Mouse (Mus musculus) myocyte (in vitro differentiated cells): ENCODE results near the gene Dnmt3b. TPM values are rescaled to one million over a fixed set of nuclear protein-coding genes. Genes with fewer than 3 reads are reported as not detected.
"Not testable (repeated sequence)": the region's sequence is repeated elsewhere in the genome, so short reads cannot be mapped to it uniquely, and the experiment has no call there.

Source experiments
- H3K27me3 ChIP-seq: one replicate; pipeline ENCODE4 v1.6.1; 2011; ENCODE audit not compliant: control insufficient read depth, insufficient read depth, insufficient read length
- H3K36me3 ChIP-seq: one replicate; pipeline ENCODE4 v1.6.1; 2011; ENCODE audit not compliant: control insufficient read depth, insufficient read depth
- H3K4me2 ChIP-seq: one replicate; pipeline ENCODE4 v1.6.1; 2011; ENCODE audit warnings: low read depth, control low read depth
- H3K4me3 ChIP-seq: one replicate; pipeline ENCODE4 v1.5.1; 2011; ENCODE audit warnings: mild to moderate bottlenecking, control low read depth, moderate library complexity
- H3K79me2 ChIP-seq: one replicate; pipeline ENCODE4 v1.6.1; 2011; ENCODE audit not compliant: control insufficient read depth, insufficient read depth
- H3ac ChIP-seq: one replicate; pipeline ENCODE4 v1.6.1; 2011; ENCODE audit not compliant: control insufficient read depth, insufficient read length
- CEBPB ChIP-seq: IDR thresholded peaks from 2 replicates; pipeline ENCODE4 v1.6.1; 2011; ENCODE audit warnings: mild to moderate bottlenecking, moderate library complexity; ENCODE audit not compliant: poor library complexity, insufficient read depth, severe bottlenecking
- E2F4 ChIP-seq: IDR thresholded peaks from one replicate; pipeline ENCODE4 v1.6.1; 2011; ENCODE audit warnings: mild to moderate bottlenecking, control low read depth, moderate library complexity; ENCODE audit not compliant: insufficient read depth
- MAX ChIP-seq: IDR thresholded peaks from one replicate; pipeline ENCODE4 v1.6.1; 2011; ENCODE audit warnings: low read depth, mild to moderate bottlenecking, control low read depth
- MYOD1 ChIP-seq, 3 experiments: IDR thresholded peaks; one replicate each; pipeline ENCODE4 v1.6.1; 2011; ENCODE audit warnings: control low read depth in 2 of 3, low read depth in 2 of 3, mild to moderate bottlenecking in 2 of 3, moderate library complexity in 1 of 3; ENCODE audit not compliant: insufficient read length in 2 of 3, control insufficient read depth in 1 of 3
- MYOG ChIP-seq, 3 experiments: IDR thresholded peaks; one replicate each; pipeline ENCODE4 v1.6.1; 2011; ENCODE audit warnings: control low read depth in 2 of 3, low read depth in 2 of 3, mild to moderate bottlenecking in 2 of 3; ENCODE audit not compliant: insufficient read length in 2 of 3, control insufficient read depth in 1 of 3, insufficient read depth in 1 of 3
- POLR2A ChIP-seq: IDR thresholded peaks from one replicate; pipeline ENCODE4 v1.6.1; 2011; ENCODE audit warnings: low read depth, mild to moderate bottlenecking, control low read depth, moderate library complexity; ENCODE audit not compliant: insufficient read length
- POLR2AphosphoS2 ChIP-seq: IDR thresholded peaks from one replicate; pipeline ENCODE4 v1.6.1; 2011; ENCODE audit warnings: low read depth, control low read depth; ENCODE audit not compliant: insufficient read length
- REST ChIP-seq: IDR thresholded peaks from one replicate; pipeline ENCODE4 v1.6.1; 2011; ENCODE audit warnings: mild to moderate bottlenecking, control low read depth, moderate library complexity; ENCODE audit not compliant: insufficient read depth, insufficient read length
- SRF ChIP-seq: IDR thresholded peaks from one replicate; pipeline ENCODE4 v1.6.1; 2011; ENCODE audit warnings: low read depth; ENCODE audit not compliant: control insufficient read depth, insufficient read length
- TCF12 ChIP-seq: IDR thresholded peaks from one replicate; pipeline ENCODE4 v1.6.1; 2011; ENCODE audit warnings: mild to moderate bottlenecking, control low read depth; ENCODE audit not compliant: poor library complexity, insufficient read depth, severe bottlenecking
- TCF3 ChIP-seq: IDR thresholded peaks from one replicate; pipeline ENCODE4 v1.6.1; 2011; ENCODE audit warnings: low read depth, control low read depth; ENCODE audit not compliant: insufficient read length
- USF1 ChIP-seq: IDR thresholded peaks from one replicate; pipeline ENCODE4 v1.6.1; 2011; ENCODE audit warnings: low read depth, mild to moderate bottlenecking, control low read depth, moderate library complexity
- polyA plus RNA-seq: library from polyadenylated mRNA; unstranded; fragments of >200 nt; fragmentation: generic; extraction: Trizol; gene quantifications from one replicate; pipeline ENCODE4 v1.2.1, GENCODE M21; 2012; ENCODE audit warnings: missing spikeins

The Dnmt3b gene
- polyA plus RNA-seq, 1 experiment = 0.62 TPM

GRCm38 (mm10) chr2:153712646-153713091 is 63.4 kb downstream of the Dnmt3b start:
- Histone ChIP-seq H3K36me3 (no peaks in the 10 kb centered on the region), H3ac (no peak overlapping the region), H3K4me2 (no peak overlapping the region), H3K79me2 (no peaks in the 10 kb centered on the region), H3K27me3 (peaks cover 6% of the 10 kb centered on the region), H3K4me3 (no peak overlapping the region)
- TF ChIP-seq SRF = no peak
- no peak for TF ChIP-seq POLR2A
- TF ChIP-seq POLR2AphosphoS2 = no peak
- no peak for TF ChIP-seq MYOD1 (IDR thresholded peaks at IDR 0.05; ENCODE audit: control insufficient read depth in 1 of 3, insufficient read length in 2 of 3, low read depth in 2 of 3)
- no peak for TF ChIP-seq REST
- TF ChIP-seq TCF12 = no peak
- TF ChIP-seq E2F4 = no peak
- no peak for TF ChIP-seq MAX
- no peak for TF ChIP-seq TCF3
- no peak for TF ChIP-seq MYOG (IDR thresholded peaks at IDR 0.05; ENCODE audit: control insufficient read depth in 1 of 3, insufficient read depth in 1 of 3, insufficient read length in 2 of 3, low read depth in 2 of 3)
- TF ChIP-seq CEBPB = no peak
- no peak for TF ChIP-seq USF1

DNA sequence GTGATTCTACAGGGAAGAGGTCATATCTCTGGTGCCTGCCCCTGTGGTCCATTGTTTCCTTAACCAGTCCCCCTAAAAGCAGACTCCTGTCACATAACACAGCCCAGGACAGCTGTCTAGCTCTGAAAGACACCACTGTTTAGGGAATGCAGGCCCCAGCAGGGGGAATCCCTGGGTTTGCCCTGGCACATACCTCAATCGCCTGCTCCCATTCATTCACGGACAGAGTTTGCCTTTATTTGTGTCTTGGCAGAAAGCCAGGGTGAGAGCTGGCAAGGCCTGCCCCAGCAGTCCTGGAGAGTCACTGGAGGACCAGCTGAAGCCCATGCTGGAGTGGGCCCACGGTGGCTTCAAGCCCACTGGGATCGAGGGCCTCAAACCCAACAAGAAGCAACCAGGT is 64.0 kb downstream of the Dnmt3b start:
- Histone ChIP-seq H3K36me3 (no peaks in the 10 kb centered on the region), H3K27me3 (peaks cover 7% of the 10 kb centered on the region), H3K4me2 (no peak overlapping the region), H3K79me2 (no peaks in the 10 kb centered on the region), H3K4me3 (no peak overlapping the region), H3ac (no peak overlapping the region)
- no peak for TF ChIP-seq POLR2AphosphoS2
- TF ChIP-seq USF1 = no peak
- TF ChIP-seq MYOG (IDR thresholded peaks at IDR 0.05; ENCODE audit: control insufficient read depth in 1 of 3, insufficient read depth in 1 of 3, insufficient read length in 2 of 3, low read depth in 2 of 3) = peak in 1 of 3 experiments; percentile 37

DNA sequence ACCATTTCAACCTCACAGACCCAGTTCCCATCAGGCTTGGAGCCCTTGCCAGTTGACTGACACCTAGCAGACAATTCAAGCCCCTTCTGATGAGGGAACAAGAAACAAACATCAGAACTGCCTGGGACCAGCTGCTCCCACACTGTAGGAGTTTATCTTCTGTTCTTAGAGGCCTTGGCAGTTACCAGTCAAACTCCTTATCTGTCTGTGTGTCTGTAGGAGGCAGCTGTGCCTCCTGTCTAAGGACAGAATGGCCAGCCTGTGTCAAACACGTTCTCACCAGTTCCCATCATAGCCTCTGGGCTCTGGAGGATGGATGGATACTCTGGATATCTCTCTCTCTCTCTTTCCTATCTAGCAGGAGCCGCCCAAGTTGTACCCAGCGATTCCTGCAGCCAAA is 68.6 kb downstream of the Dnmt3b start:
- not testable (repeated sequence) for H3K4me2 ChIP-seq, H3K36me3 ChIP-seq, H3K4me3 ChIP-seq, H3ac ChIP-seq, H3K79me2 ChIP-seq
- H3K27me3 ChIP-seq = peaks cover 12% of the 10 kb centered on the region

- Histone ChIP-seq H3K79me2 (no peaks in the 10 kb centered on the region), H3K4me3 (no peak overlapping the region), H3K27me3 (peaks cover 6% of the 10 kb centered on the region), H3ac (no peak overlapping the region), H3K4me2 (no peak overlapping the region), H3K36me3 (no peaks in the 10 kb centered on the region)
- TF ChIP-seq POLR2AphosphoS2 (no peak), MAX (no peak), E2F4 (no peak)
These were observed 73.8 kb downstream of the Dnmt3b start for GRCm38 (mm10) chr2:153723098-153723497.

DNA sequence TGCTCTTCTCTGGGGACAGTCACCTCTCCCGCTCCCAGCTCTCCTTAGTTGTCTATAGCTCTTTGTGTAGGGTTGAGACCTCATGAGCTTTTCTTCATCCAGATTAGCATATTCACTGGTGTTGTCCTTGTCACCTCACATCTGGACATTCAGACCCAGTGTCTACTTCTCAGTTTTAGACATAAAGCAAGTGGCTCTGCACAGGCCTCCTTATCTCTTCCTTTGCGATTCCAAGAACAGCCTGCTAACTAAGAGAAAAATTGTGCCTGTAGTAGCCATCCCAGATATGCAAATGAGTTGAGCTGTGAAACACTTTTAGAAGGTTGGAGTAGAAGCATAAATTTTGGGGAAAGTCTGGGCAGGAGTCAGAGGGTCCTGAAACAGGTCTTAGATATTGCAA is 75.2 kb downstream of the Dnmt3b start:
- Histone ChIP-seq H3K4me2 (no peak overlapping the region), H3K79me2 (no peaks in the 10 kb centered on the region), H3K4me3 (no peak overlapping the region), H3K36me3 (no peaks in the 10 kb centered on the region), H3ac (no peak overlapping the region), H3K27me3 (peaks cover under 1% of the 10 kb centered on the region)
- TF ChIP-seq POLR2AphosphoS2 = no peak
- no peak for TF ChIP-seq TCF3
- no peak for TF ChIP-seq MYOG (IDR thresholded peaks at IDR 0.05; ENCODE audit: control insufficient read depth in 1 of 3, insufficient read depth in 1 of 3, insufficient read length in 2 of 3, low read depth in 2 of 3)
- no peak for TF ChIP-seq POLR2A
- no peak for TF ChIP-seq TCF12
- no peak for TF ChIP-seq SRF
- TF ChIP-seq MAX = no peak
- TF ChIP-seq USF1 = no peak
- no peak for TF ChIP-seq MYOD1 (IDR thresholded peaks at IDR 0.05; ENCODE audit: control insufficient read depth in 1 of 3, insufficient read length in 2 of 3, low read depth in 2 of 3)
- no peak for TF ChIP-seq CEBPB
- TF ChIP-seq REST = no peak
- no peak for TF ChIP-seq E2F4

DNA sequence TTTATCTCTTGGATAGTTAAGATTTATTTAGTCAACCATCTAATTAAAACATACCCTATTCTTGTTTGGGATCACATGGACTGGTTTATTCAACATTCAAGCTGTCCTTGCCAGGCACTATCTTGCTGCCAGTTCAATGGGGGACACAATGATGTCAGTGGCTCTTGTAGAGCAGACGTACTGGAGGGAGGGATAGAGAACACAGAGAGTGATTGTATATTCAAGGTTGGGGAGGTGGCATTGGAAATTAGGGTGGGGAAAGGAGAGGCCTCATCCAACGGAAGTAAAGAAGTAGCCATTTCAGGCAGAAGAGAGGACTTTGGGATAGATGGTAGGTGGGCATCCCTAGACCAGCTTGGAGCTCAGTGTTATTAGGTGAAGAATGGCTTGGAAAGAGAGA is 75.6 kb downstream of the Dnmt3b start:
- Histone ChIP-seq H3K27me3 (peaks cover 3% of the 10 kb centered on the region), H3K4me2 (no peak overlapping the region), H3K36me3 (no peaks in the 10 kb centered on the region), H3ac (no peak overlapping the region), H3K4me3 (no peak overlapping the region), H3K79me2 (no peaks in the 10 kb centered on the region)
- no peak for TF ChIP-seq POLR2AphosphoS2
- no peak for TF ChIP-seq REST
- no peak for TF ChIP-seq TCF3
- no peak for TF ChIP-seq CEBPB
- TF ChIP-seq MYOG (IDR thresholded peaks at IDR 0.05; ENCODE audit: control insufficient read depth in 1 of 3, insufficient read depth in 1 of 3, insufficient read length in 2 of 3, low read depth in 2 of 3) = no peak
- no peak for TF ChIP-seq USF1
- TF ChIP-seq E2F4 = no peak
- no peak for TF ChIP-seq TCF12
- TF ChIP-seq SRF = no peak
- no peak for TF ChIP-seq MAX
